Mouse (Mus musculus) c-Kit-positive CD71-positive TER-119-positive erythroid progenitor cells, embryonic 14.5 days (primary cell): ENCODE results near the gene Slc30a5.

Source experiments
- DNase-seq: peaks from one replicate; pipeline ENCODE4 v3.0.0-alpha.2; 2013; ENCODE audit warnings: low spot score

Gene Slc30a5

DNA sequence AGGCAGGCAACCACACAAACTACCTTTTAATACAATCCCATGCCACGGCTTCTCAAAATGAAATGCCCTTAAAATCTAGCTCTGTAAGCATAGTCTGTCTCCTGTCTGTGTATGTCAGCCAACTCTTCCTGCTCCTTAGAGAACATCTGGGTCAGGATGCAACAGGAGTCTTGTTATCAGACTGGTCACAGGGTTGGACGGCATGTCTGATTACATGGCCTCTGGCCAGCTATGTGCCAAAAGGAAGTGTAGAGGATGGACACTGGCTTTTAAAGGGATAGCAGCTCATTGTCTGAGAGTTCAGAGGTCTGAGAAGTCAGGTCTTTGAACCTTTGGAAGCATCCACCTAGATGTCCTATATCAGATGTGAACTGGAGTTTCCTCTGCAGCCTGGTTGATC is 77.9 kb downstream of the Slc30a5 start:
- no peak for DNase-seq

DNA sequence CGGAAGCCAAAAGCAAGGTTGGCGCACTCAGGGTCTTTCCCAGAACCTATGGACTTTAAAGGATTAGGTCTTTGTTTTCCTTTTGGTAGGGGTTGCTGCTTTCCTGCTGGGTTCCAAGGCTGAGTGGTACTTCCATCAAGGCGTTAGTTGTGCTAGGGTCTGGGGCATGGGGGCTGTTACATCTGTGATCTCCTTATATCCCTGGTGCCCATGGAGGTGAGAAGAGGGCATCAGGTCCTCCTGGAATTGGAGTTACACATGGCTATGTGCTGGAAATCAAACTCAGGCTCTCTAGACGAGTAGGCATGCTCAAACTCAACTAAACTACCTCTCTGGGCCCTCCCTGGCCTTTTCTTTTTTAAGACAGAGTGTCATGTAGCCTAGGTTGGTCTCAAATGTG is 79.0 kb downstream of the Slc30a5 start:
- no peak for DNase-seq

DNA sequence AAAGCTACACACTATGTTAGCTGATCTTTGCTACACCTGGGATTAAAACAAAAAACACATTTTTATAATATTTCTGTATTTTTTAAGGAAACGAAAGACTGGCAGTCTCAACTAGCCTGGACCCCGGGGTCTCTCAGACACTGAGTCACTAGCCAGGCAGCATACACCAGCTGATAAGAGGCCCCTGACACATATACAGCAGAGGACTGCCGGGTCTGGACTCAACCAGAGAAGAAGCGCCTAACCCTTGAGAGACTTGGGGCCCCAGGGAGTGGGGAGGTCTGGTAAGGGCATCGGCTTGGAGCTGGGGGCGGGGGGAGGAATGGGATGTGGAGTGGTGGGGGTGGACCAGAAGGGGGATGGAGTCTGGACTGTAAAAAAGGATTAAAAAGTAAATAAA is 80.2 kb downstream of the Slc30a5 start:
- DNase-seq: no peak
